Mouse (Mus musculus) regulatory T cell (primary cell): ENCODE measurements at regions not wholly inside any gene's neighbourhood (a gene's known extent, or its start where the extent isn't known, plus 50 kb on each side); places are given as distances from the start of the nearest gene placed in this dataset.
"Not testable (repeated sequence)": the region's sequence is repeated elsewhere in the genome, so short reads cannot be mapped to it uniquely, and the experiment has no call there.

ENCODE experiments used
- in situ Hi-C: fragments of 300-600 bp; cut with MboI, MseI; formaldehyde crosslinking; loops from one replicate; pipeline ENCODE4 v1.15.1; 2025; ENCODE audit warnings: high pct_unique_total_duplicates

DNA sequence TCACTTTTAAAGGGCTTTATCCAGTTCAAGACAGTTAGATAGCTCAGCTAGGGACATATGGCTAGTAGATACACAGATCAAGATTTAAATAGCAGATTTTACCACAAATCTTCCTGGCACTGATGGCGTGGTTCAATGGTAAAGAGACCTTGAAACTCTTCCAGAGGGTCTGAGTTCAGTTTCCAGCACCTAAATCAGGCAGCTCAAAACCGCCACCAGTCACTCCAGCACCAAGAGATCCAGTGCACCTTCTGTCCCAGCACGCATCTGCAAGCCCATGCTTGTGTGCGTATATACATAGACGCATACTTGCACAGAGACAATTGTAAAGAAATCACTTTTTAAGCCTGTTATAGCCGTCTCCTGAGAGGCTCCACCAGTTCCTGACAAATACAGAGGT, 454.0 kb upstream of the Jmjd1c start:
- in situ Hi-C loops = no loop called here

DNA sequence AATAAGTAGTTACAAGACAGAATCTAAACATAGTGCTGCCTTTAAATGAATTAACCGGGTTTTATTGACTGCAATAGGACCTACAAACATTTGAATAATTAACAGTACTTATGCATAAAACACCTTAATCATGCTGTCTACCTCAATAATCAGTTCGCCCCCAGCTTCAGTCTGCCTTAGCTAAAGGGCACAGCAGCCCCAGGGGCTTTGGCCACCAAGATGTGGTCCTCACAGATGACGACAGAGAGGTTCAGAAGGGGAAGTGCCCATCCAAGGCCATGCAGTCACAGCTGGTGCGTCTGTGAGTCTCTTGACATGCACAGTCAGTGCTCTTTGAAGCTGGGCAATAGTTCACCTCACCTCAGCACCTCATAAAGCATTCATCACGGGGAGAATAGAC, 452.8 kb upstream of the Jmjd1c start:
- in situ Hi-C loops = no loop called here

DNA sequence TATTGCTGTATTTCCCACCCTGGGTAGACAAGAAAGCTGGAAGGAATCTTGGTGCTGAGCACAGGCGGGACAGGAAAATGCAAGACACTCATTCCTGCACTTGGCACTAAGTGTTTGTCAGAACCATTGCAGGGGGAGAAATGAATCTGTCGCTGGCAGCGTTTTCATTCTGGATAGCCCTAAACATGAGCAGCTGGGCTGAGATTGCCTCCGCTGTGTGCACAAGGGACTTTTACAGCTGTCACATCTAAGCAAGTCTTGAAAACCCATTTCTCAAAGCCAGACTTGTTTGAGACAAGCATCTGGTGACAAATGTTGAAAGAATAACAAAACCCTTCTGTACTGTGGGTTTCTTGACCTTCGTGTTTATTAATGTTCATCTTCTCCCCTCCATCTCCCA, 438.4 kb upstream of the Jmjd1c start:
- in situ Hi-C loops = no loop called here

DNA sequence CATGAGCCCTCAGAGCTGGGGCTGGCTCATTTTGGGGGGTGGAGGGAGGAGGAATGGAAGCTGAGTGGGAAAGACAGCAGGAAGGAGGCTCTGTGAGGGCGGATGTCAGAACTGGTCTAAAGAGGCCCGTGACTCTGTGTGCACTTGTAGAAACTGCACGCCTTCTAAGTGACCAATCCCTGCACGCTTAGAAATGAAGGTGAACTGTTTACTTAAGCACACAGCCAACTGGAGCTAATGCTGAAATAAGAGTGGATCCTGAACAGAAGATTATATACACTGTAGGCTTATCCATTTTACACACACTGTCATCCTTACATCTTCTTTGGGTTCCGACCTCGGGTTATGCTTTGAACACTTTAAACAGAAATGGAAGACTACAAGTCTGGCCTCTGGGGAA, 412.8 kb upstream of the Jmjd1c start:
- in situ Hi-C loops = no loop called here

DNA sequence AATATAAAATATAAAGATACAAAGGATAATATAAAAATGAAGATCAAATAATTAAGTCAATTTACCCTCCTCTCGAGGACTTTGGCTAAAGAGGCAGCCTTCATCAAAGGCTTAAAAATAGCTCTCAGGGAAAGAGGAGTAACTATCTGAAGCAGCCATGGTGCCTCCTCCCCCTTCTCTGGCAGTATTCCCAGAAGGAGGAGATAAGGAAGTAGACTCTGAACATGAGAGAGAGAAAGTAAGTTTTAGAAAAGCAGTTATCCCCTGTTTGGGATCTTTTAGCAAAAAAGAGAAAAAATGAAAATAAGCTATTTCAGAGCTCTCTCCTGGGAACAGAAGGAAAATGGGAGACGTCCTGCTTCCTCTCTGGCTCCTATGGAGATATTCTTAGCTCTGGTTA, 406.7 kb upstream of the Jmjd1c start:
- in situ Hi-C loops = not testable (repeated sequence)

DNA sequence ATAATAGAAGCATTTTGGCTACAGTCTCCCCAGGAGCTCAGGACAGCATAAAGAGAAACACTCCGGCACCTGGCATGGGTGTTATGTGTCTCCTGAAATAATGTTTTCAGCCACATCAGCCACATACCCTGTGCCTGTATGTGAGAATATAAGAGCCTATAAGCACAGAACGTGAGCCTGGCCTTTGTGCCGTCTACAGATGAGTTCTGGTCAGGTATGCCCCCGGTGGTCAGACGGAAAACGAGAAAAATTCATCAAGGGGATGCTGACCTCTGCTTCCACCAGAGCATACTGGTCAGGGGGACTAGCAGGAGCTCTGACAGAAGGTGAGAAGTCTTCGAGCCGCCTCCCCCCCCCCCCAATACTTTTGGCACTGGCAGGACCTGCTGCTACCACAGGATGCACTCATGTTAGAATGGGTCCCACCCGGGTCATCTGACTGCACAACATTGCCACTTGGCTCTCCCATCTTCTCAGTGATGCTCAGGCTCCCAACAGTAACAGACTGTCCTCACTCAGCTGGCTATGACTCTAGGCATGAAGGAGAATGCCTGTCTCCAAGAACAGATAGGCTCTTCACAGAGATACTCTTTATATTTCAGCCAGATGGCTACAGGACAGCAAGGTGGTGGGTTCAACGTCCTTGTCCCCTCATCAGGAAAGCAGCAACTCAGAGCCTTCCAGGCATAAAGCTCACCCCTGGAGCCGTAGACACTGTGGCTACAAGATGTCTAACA, 401.2 kb upstream of the Jmjd1c start:
- in situ Hi-C loops = no loop called here

DNA sequence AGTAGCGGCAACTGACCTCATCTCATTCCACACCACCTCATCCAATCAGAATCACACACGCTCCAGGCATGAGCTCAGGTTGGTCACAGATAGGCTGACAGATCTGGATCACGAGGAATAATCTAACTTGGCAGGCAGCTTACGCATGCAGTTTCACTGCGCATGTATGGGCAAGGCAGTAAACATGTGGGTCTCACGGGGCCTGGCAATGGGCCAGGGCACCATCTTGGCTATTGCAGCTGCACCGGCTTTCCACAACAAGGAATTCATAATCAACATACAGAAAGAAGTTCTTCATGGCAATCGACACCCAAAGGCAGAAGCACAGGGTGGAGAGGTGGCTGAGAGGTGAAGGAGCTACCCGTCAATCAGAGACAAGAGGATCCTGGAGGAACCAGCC, 381.0 kb upstream of the Jmjd1c start:
- in situ Hi-C loops = not testable (repeated sequence)

DNA sequence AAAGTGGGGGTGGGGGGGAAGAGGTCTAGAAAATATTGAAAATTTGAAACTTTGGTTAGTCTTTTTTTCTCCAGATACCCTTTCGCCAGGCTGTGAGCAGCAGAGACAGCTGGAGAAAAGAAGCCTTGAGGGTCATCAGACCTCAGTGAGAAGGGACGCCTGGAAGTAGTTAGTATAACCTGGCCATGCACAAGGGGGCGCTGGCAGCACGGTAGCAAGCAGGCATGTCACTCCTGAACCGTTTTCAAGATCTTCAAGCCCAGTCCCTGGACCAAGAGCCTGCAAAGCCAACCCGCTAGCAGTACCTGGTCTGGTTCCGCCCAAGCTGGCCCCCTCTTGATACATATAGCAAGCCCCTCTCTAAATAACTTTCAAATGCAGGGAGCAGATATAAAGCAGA, 378.0 kb upstream of the Jmjd1c start:
- in situ Hi-C loops = no loop called here

DNA sequence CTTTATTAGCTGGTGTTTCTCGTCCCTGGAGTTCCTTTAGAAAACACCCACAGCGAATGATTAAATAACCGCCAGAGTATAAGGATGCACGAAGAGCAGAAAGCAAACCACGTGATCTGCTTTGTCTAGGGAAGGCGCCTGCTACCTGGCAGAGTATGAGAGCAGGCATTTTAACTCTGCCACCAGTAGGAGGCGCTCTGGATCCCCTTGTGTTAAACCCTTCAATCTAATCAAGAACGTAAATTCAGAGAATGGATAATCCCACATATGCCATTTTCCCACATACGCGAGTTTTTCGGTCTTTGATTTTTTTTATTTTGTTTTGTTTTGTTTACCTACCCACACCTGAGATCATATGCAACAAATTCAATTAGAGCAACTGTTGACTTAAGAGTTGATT, 376.1 kb upstream of the Jmjd1c start:
- in situ Hi-C loops = no loop called here

DNA sequence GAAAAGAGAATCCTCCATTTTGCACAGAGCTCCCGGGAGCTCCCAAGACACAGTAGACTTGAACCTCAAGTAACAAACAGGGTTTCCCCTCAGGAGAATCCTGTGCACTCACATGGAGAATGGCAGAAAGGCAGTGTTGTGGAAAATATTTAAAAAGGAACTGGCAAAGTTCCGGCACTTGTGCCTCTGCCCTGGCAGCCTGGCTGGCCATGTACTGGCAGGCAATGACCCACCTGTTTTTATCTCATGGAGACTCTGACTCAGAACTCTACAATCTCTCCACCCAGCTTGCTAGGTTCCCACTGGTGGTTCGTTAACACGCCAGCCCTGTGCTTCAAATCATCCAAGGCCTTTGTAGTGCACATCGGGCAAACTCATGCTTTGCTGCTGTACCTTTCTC, 362.3 kb upstream of the Jmjd1c start:
- in situ Hi-C loops = no loop called here

DNA sequence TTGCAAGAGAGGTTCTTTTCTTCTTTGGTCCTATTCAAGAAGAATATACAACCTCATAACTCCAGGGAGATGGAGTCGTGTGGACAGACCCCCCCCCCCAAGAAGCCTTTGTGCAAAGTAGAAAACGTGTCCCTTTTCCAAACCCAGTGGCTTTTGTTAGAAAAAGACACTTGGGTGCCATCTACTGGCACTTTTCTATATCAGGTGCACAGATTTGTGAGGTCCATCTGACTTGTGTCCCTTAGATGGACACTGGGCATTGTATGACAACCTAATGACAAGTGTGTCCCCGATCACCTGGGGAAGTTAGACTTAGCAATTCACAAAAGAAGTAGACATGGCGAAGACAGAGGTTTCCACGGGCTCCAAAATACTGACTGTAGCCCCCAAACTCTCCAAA, 361.1 kb upstream of the Jmjd1c start:
- in situ Hi-C loops = no loop called here

DNA sequence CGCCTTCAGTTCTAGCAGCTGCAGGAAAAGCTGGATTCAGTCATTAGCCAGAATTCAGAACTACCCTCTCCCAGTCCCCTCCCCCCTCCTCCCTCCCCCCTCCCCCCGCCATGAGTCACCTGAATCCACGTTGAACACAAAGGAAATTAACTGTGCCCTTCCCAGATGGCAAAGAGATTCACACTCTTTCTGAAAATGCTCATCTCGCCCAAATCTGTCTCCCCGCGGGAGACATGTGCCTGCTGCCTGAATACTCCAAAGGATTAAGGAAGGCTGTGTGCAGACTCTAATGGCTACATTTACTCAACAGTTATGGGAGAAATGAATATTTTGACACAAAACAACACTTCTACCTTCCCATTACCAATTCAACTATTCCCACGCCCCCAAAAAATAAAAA, 356.9 kb upstream of the Jmjd1c start:
- in situ Hi-C loops = no loop called here

DNA sequence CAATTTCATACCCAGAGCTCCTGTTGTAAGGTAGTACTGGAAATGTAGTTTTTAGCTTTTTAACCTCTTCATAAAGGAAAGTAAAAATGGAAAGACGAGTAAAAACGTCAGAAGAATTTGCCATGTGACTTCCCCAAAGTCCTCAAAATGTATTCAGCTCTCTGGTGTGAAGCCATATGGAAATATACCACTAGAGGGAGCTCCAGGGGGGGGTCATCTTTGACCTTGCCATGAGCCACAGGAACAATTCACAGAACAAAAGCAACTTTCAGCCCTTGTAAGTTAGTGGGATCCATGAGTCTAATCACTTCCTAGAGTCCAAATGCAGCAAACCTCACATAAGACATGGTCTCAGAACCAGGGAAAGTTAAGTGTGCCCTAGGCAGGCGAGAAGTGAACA, 354.1 kb upstream of the Jmjd1c start:
- in situ Hi-C loops = no loop called here

DNA sequence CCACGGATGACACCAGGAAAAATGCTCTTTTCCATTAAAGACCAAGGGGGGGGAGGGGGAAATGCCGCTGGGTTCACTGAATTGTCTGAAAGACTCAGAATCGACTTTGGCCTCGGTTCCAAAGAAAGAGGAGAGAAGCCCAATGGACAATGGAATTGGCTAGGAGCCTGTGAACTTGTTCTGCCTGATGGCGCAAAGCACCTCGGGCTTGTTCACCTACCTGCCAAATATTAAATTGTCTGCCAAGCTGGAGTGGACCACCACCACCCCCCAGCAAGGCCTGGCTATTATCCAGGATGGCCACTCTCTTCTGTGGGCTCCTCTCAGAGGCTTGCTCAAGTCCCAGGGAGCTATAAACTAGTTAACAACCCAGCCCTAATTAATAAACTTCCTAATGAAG, 352.7 kb upstream of the Jmjd1c start:
- in situ Hi-C loops = no loop called here

DNA sequence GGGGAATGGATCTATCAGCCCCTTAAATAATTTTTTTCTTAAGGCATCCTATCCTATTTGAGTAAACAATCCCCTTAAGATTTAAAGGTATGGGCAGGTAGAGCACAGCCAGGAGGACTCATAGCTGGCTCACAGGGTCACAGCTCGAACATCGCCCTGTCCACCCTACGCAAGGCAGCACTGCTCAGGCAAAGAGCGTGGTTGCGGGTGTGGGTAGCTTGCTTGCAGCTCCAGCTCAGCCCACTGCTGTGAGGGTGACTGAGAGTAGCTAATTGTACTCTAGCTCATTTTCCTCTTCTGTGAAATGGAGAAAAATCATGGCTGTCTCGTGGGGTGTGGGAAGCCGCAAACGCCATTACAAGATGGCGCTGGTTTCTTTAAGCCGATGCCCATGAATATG, 350.1 kb upstream of the Jmjd1c start:
- in situ Hi-C loops = no loop called here

DNA sequence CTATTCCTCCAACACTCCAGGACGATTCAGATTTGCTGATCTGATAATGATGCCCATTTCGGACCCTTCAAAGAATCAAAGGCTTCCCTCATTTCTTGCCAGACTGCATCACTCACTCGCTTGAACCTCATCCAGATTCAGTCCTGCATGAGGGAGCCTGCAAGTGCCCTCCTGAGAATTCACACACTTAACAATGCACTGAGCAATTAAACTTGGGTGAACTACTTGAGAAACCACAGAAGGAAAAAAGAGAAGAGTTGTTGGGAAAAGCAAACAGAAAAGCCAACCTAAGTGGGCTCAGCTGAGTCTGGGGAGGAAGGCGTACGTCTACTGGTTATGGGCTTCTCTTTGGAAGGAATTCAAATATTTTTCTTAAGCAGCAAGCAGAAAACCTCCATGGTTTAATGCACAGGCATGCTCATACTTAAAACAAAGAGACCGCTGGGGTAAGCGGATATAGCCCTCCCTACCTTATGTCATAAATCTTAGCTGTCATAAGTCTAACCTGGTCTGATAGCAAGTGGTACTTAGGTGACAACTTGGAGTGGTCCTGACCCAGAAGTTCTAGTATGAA, 343.6 kb upstream of the Jmjd1c start:
- in situ Hi-C loops = no loop called here

DNA sequence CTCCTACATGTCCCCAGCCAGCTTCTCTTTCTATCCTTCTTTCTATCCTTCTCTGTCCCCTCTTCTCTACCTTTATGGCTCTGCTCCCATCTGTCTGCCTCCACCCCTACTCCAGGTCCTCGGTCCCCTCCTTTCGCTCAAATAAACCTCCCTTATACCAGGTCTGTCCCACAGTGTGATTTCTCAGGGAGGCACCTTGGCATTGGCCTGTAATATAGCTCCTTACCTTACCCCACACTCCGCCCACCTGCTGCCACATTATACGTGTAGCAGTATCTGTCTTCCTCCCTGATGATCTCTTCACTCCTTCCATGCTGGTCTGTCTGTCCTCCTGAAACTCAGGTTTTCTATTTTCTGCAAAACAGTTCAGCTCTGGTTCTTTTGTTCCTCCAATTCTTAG, 339.1 kb upstream of the Jmjd1c start:
- in situ Hi-C loops = no loop called here

DNA sequence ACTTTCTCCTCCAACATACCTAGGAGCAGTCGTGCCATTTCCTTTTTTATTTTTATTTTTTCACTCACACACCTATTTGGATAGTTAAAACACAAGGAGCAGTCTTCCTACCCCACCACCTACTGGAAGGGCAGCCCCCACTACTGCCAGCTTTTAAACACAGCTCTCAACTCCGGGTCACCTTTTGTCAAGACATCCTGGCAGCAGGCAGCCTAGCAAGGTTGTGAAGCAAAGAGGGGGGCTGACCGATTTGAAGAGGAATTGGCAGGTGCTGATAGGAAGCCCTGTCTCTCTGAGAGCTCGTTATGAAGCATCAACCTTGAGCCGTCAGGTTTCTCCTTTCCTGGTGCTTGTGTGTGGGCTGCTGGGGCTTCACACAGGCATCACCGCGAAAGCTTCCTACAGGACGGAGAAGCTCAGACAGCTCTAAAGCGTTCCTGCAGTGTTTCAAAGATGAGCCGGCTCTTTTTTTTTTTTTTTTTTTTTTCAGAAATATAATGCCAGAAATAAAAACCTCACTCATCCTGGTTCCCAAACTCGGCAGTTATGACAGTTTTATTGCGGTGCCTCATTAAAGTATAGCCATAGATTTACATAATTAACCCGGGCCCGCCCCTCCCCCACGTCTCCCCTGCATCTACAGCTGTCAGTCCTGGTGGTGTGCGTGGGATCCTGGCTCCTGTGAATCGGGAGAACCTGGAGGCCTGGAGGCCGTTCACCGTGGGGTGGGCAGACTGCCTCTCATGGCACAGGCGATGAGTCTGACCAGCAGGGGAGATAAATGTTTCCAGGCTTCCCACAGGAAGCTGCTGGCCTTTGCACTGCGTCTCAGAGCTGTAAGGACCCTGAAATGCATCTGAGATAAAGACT, 325.5 kb upstream of the Jmjd1c start:
- in situ Hi-C loops = no loop called here

DNA sequence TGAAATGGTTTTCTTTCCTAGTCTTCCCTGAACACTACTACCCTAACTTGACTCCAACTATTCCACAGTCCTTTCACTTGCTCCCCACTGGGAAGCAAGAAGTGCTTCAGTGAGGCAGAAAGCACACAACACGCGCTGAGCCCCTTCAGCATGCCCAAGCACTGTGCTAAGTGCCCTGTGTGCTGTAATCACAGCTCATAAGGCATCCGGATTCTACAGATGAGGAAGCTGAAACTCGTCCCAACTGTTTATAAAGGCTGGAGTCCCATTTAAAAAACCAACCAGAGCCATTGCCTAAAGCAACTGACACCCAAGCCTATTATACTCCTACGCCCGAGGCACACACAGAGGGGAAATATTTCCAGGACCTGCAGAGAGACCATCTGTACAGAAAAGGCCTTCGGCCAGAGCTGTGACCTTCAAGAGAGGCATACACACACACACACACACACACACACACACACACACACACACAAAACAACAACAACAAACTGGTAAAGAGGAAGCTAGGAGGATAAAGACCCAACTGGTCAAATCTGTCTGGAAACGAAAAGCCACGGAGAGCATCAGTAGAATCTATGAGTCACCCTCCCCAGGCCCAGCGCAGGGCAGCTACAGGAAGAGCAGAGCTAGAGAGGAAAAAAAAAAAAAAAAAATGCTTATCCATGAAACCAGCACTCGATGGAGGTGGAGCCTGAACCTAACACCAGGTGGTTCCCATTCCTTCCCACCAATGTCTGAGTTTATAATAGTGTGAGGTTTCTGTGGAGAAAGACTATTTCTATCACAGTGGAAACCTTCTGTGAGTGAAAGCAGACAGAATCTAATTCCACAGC, 315.4 kb upstream of the Jmjd1c start:
- in situ Hi-C loops = no loop called here

DNA sequence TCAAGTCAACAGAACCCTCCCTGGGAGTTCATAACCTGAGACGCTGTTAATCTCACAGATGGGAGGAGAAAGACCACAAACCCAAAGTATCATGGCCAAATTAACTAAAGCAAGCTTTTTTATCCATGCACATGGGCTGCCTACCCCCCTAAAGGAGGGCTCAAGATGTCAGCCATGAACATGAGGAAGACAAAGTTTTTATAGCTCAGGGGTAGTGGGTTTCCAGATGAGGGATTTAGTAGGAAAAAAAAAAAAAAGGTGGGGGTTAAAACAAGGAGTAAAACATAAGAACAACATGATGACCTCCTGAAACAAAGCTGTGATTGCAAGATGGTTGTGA, 314.8 kb upstream of the Jmjd1c start:
- in situ Hi-C loops = no loop called here

DNA sequence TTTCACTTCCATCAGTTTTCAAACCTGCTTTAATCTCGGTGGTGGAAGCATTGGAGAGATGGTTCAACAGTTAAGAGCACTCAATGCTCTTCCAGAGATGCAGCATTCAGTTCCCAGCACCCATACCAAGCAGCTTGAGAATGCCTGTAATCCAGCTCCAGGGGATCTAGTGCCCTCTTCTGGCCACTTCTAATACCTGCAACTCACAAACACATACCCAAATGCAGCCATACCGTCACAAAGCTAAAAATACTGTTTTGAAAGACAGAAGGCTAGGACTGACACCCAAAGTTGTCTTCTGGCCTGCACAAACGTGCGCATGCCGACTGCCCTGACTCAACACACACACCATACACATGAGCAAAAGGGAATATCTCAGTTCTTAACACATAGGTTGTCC, 313.9 kb upstream of the Jmjd1c start:
- in situ Hi-C loops = no loop called here

DNA sequence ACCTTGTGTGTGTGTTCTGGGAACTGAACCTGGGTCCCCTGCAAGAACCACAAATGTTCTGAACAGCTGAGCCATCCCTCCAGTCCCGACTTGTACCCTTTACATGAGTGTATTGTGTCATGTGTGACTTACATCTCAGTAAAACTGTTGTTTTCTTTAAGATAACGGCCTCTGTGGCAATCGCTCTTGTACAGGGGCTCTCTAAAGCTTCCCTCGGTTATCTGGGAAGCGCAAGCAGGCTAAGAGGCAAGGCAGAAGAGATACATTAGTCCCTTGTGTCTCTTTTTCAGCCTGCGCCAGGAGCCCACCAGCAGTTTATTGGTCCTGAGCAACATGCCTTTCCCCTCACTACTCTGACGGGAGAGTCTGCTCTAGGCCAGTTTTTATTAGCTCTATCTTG, 308.1 kb upstream of the Jmjd1c start:
- in situ Hi-C loops = no loop called here
